Mouse (Mus musculus) left cerebral cortex, adult 18-20 months (tissue): Measurements from ENCODE around the gene Sec14l1. TPM values are rescaled to one million over a fixed set of nuclear protein-coding genes. Genes with fewer than 3 reads are reported as not detected.

ENCODE experiments used
- DNase-seq, 2 experiments: peaks; one replicate each; pipeline ENCODE4 v3.0.0; 2021 to 2022; ENCODE audit warnings: low spot score in 2 of 2, mixed read lengths in 1 of 2
- total RNA-seq, 2 experiments: library from RNA; stranded (reverse); gene quantifications; 2 replicates each; pipeline ENCODE4 v1.2.3; 2021

Gene Sec14l1
- total RNA-seq, 2 experiments from 2014 or later: 203 to 219 TPM

DNA sequence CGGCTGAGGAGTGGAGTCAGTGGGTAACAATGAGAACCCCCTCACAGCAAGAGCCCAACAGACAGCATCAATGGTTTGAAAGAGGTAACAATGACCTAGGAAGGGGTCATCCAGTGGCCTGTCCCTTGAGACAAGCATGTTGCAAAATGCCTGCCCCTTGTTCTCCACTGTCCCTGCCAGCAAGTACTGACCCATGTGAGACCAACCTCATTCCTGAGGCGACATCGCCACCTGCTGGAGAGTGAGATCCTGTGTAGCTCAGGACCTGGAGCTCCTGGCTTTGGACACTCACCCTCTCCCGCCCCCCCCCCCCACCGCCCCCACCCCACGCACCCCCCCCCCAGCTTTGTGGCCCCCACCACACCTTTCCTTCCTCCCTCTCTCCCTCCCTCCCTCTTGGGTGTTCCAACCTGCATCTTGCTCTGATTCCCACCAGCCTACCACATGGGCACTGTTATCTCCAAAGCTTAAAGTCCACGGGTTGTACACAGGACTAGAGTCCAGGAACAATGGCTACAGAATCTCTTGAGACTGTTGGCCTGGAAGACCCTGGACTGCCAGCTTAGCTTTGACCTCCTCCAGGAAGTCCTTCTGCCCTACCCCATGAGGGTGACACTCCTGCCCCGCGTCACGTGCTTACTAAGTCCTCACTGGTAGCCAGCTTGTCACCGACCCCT is 62.5 kb downstream of the Sec14l1 start:
- DNase-seq: peak; percentile 90 to 98

DNA sequence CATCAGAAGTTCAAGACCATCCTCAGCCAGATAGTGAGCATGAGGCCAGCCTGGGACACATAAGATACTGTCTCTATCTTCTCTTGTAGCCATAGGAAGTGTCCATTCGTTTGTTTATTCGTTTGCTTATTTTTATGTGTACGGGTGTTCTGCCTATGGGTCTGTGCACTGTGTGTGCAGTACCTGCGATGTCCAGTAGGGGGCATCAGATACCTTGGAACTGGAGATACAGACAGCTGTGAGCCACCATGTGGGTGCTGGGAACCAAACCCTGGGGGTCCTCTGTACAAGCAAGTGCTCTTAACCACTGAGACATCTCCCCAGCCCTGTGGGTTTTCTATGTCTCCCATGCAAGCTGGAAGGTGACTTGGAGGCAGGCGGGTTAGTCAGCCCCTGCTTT is 64.9 kb downstream of the Sec14l1 start:
- DNase-seq: no peak

DNA sequence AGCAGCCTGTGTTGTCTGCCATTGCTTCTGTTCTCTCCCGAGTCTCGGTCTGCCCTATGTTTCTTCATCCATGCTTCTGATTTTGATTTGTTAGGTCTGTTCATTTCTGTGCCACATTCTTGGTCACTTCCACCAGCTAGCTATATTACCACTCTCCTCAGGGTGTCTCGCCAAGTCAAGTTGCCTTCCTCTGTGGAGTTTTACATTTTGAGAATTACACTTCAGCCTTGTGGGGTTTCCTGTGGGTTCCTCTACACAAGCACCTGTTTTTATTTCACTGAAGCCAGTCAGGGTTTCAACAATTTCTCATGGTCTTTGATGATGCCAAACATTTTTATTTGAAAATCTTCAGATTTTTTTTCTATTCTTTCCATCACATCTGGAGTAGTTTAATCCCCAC is 67.8 kb downstream of the Sec14l1 start:
- no peak for DNase-seq

DNA sequence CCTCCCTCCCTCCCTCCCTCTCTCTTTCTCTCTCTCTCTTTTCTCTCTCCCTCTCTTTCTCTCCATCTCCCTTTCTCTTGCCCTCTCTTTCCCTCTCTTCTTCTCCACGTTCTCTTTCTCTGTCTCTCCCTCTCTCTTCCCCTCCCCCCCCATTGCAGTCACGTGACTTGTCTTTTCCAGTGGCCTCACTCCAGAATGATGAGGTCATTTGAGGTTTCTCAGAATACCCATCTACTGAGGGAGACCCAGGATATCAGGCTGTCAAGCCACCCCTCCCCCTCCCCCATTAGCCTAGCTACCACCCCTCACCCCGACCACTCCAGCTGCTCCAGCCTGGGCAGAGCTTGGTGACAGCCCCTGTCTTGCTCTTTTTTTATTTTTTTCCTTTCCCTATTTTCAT is 68.3 kb downstream of the Sec14l1 start:
- no peak for DNase-seq

- no peak for DNase-seq
Measured at GRCm38 (mm10) chr11:117183841-117184240, 68.9 kb downstream of the Sec14l1 start.

DNA sequence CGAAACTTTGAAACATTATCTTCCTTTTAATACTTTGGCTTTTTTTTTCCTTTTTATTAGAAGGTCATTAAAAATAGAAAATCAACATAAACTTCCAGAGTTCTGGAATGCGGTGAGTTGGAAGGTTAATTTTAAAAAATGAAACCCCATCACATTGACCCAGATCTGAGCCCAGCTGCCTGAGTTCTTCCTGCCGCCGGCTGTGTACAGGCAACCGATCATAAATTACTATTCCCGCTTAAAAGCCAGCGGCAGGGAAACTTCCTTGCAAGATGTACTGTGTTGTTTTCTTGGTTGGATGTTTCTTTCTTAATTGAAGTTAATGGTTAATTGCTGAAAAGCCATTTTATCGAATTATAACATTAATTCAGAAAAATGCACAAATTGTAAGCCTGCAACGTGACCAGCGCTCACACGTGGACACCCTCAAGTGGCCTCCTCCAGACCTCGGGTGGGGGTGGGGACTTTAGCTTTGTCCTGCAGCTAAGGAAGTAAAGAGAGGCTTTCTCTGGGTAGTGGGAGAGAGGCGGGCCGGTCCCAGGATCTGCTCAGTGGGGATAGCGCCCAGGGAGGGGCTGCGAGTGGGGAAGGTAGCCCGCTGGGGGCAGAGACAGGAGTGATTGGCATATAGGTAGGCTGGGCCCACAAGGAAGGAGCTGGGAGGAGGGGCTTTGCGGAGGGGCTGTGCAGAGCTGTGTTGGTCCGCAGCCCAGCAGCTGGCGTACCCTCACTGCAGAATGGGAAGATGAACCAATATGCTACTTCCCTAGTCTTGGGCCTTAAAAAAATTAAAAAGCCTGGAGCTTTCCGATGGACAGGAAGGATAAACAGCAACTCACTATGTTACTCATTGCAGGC is 70.3 kb downstream of the Sec14l1 start:
- no peak for DNase-seq

- no peak for DNase-seq
Measured at GRCm38 (mm10) chr11:117191524-117191923, 76.6 kb downstream of the Sec14l1 start.

DNA sequence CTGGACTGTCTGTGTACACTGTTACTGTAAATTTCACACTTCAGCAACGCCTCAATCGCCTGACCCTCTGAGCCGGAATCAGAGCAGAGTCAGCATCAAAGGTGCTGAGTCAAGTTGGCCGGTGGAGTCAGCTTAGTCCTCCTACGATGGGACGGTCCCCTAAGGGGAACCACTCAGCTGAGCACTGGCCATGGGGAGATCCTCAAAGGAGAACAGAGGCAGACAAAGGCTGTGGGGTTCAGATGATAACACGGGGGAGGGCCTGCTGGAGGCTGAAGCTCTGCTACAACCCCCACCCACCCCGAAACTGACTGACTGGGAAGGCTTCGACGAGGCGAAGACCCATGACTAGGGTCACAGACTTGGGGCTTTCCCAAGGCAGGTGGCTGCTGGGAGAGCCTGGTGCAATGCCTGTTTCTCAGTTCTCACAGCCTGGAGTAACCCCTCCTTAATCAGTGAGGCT is 79.5 kb downstream of the Sec14l1 start:
- DNase-seq: no peak

DNA sequence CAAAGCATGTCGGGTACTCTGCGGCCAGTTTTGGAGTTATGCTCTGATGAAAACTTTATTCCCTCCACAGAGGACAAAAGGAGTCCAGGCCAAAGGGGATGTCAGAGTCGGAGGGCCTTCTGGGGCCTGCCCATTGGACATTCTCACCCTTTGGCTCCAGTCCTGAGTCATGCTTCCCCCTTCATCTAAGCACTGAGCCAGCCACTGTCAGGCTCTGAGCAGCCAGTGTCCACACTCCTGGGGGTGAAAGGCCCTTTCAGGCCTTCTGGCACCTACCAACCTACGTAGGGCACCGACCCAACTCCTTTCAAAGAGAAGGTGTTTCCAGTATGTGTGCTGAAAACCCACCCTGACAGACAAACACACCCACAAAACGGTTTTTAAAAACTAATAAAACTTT is 80.6 kb downstream of the Sec14l1 start:
- no peak for DNase-seq

DNA sequence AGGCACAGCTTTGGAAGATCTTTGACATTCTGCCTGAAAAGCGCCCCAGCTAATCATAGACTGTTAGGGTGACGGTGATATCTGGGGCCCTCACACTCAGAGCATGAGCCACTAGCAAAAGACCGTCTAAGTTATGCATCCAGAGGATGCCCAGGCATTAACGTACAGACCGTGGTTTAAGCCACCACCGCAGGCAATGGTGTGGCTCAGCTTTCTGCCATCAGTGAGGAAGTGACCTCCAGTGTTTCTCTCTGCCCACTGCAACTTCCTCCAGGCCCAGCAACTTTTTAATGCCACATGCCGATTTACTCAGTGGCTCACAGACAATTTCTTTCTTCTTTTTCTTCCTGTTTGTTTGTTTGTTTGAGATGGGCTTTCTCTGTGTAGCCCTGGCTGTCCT is 81.7 kb downstream of the Sec14l1 start:
- no peak for DNase-seq

GRCm38 (mm10) chr11:117198122-117198521 is 83.2 kb downstream of the Sec14l1 start:
- DNase-seq: no peak

DNA sequence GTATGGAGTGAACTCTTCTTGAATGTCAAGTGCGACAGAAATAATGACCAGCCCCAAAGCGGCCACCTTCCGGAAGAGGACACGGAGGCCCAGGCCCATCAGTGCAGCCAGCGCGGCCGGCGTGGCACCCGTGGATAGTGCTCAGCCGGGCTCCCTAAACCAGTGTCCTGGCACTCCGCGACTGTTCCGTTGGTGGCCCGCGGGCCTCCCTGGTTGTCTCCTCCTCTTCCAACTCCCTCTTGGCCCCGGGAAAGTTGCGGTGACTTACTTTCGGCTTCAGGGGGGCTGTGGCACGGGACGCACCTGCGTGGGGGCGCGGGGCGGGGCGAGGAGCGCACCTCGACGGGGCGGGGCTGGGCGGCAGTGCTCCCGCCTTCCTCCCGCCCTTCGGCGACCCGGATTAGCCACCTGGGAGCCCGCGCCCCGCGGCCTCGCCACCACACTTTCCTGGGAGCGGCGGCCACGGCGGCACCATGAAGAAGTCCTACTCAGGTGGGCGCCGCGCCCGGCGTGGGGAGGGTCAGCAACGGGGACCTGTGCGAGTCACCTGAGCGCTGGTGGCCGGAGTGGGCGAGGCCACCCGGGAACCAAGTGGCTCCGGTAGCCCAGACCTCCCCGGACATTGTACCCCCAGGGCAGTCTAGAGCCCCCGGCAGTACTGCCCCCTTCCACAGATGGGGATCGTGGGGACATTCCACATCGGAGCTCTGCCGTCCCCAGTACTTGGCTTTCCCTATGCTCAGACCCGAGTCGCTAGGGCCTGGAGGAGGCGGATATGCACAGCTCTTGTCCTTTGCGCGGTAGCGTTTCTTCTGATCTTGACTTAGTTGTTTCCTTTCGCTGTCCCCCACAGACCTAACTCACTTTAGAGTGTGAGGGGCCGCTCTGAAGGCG is 84.6 kb downstream of the Sec14l1 start, which contains the start of gene Sept9:
Gene Sept9 (plus strand): TSS at position 380 of the 894 bp plus-strand sequence.
- no peak for DNase-seq

GRCm38 (mm10) chr11:117201846-117202245 is 86.9 kb downstream of the Sec14l1 start:
- DNase-seq: no peak

DNA sequence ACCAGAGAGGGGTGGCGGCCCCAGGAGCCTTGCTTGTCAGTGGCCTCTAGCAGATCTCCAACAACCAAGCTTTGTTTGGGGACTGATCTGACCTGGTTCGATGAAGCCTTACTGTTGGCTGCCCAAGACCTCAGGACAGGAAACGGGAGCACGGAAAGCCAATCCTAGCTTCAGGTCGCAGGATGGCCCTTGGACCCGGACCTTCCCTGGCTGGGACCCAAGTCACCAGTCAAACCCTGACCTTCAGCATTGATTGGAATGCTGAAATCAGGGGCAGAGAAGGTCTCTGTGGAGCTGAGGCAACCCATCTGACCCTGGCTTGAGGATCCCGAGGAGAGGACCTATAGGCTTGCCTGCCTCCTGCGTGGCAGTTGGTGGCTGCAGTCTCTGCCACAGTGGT is 89.6 kb downstream of the Sec14l1 start:
- DNase-seq: no peak

DNA sequence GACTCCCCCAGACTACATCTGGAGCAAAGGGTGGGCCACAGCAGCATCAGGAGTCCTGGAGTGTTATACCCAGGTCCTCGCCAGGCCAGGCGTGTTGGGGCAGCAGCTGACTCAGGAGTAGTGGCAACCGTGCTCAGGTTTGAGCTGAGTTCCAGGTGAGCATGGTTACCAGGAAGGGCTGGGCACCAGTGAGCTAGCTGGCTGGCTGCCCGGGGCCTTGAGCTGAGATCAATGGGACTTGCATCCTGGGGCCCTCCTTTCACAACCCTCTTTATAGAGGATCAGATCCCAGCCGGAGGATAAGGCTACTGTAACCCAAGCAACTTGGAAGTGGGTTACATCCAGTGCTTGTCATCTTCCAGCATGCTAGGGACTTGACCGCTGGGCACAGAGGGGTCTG is 90.1 kb downstream of the Sec14l1 start:
- no peak for DNase-seq

DNA sequence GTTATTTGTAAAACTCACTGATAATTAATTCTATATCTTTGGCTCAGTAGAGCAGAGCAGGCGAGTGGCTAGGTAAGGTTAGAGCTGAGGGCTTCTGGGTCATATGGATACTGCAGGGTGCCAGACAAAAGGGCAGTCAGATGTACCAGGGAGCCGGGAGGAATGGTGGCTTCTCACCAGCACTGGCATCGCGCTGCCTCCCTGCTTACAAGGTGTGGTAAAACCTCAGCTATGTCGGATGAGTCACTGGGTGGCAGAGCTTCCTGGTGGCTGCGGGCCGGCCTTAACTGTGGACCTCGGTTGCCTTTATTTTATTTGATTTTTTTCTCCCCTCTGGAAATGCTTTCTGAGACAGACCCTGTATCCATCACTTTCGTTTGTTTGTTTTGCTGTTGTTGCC is 90.5 kb downstream of the Sec14l1 start:
- DNase-seq: no peak

- DNase-seq: no peak
Measured at GRCm38 (mm10) chr11:117207436-117207835, 92.5 kb downstream of the Sec14l1 start.

- peak; percentile 40 to 53 for DNase-seq
Measured at GRCm38 (mm10) chr11:117208151-117208673, 93.2 kb downstream of the Sec14l1 start.
